Mouse (Mus musculus): ENCODE data around the gene Rab27a.

DNA sequence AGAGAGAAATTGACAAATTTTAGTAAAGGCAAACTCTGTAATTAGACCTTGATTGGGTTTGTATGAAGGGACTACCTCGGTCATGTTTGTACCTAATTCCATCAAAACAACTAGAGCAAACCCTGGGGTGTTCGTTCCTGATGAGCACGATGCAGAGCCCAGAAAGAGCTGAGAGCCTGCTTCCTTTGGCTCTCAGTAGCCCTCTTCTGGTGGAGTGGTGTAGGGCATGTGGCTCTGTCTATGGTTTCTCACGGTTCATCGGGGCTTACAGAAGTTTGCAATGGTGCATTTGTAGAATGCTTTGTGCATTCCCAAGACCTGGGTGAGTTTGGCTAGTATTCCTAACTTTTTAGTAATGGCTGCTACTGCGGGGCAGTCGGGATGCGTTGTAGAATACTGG is 77.1 kb downstream of the Rab27a start:
- TF ChIP-seq FOSL1 (IDR thresholded peaks at IDR 0.05; ENCODE audit: insufficient read depth, low read length, poor library complexity, severe bottlenecking) (no peak), CTCF (IDR thresholded peaks at IDR 0.05; ENCODE audit: control insufficient read depth, insufficient read depth, insufficient read length) (no peak), USF1 (IDR thresholded peaks at IDR 0.05; ENCODE audit: low read depth) (no peak), MYOD1 (IDR thresholded peaks at IDR 0.05; ENCODE audit: control insufficient read depth, insufficient read length, low read depth) (no peak), MAX (IDR thresholded peaks at IDR 0.05) (no peak), MYOG (IDR thresholded peaks at IDR 0.05; ENCODE audit: control insufficient read depth, extremely low read depth, insufficient read length) (no peak), CEBPB (IDR thresholded peaks at IDR 0.05; ENCODE audit: low read depth) (no peak)
